Mouse (Mus musculus) cerebellum, postnatal 14 days (tissue): ENCODE results near the gene Galns.

Experiments
- DNase-seq, 2 experiments: peaks; one replicate each; pipeline ENCODE4 v3.0.0; 2021; ENCODE audit warnings: mixed read lengths in 2 of 2

The Galns gene

DNA sequence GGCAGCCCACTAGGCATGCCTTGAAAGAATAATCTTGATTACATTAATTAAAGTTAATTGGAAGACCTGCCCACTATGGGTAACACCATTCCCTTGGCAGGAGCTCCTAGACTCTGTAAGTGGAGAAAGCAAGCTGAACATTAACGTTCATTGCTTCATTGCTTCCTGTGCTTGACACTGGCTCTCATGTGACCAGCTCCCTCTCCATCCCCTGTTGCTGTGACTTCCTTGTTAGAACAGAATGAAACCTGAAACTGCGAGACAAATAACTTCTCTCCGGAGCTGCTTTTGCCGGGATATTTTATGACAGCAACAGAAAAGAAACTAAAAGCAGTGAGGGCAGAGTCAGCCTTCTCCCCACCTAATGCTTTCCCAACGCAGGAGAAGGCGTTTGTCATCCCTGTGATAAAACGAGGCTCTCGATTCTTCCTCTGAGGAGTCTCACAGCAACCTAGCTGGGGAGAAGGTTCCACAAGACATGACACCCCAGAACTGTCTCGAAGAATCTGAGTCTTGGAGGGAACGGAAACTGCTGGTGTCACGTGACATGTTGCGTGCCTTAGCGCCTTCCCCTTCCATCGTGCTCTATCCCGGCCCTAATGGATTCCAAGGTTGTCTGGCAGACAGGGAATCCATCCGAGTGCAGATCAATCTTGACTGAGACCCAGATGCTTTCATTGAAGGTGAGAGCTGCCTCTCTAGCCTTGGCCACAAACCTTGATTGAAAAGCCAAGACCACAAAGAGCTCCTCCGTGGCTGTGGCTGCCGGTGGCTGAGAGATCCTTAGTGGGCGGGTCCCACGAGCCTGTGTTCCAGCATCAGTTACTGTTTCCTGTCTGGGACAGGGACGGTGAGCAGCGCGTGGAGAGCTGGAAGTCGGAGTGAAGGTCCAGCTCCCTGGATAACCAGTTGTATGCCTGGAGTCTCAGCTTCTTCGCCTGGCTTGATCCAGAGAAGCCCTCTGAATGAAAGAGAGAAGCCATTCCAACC is 46.6 kb downstream of the Galns start:
- no peak for DNase-seq

DNA sequence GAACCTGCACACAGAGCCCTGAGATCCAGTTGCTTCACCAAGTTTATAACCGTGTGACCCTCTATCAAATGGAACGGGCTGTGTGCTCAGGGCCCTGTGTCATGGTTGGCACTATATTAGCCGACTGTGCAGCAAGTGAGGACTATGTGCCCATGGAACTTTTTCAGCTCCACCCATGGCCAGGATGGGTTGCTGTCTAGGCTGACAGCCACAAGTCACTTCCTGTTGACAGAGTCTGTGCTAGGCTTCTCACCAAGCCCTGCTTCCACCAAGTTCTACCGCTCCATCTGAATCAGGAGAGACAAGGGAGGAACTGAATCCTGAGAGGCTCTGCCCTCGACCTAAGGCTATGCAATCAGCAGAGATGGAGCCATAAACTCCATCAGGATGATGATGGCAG is 50.1 kb downstream of the Galns start:
- no peak for DNase-seq

DNA sequence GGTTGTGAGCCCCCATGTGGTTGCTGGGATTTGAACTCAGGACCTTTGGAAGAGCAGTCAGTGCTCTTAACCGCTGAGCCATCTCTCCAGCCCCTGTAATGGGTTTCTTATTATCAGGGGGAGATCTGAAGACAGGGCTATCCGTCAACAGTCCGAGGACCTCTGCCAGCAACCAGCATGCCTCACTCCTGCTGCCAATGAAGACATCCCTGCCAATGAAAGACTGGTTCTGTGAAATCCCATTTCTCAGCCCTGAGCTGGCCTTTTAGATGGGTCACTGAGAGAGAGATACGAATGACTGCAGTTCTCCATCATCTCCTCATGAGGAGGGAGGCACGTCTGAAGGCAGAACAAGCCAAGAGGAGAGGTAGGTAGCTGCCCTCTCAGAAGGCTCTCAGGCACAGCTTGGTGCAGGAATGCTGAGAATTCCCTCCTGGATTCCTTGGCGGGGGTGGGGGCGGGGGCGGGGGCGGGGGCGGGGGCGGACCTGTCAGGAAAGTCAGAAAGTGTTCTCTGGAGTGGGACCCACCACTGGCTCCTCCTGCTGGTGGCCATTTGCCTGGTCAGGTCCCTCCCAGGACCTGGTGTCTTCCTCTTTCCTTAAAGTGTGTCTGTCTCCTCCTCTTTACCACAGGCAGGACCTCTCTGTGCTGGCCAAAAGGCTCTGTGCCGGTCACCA is 52.5 kb downstream of the Galns start:
- DNase-seq: peak; percentile 86 to 87

DNA sequence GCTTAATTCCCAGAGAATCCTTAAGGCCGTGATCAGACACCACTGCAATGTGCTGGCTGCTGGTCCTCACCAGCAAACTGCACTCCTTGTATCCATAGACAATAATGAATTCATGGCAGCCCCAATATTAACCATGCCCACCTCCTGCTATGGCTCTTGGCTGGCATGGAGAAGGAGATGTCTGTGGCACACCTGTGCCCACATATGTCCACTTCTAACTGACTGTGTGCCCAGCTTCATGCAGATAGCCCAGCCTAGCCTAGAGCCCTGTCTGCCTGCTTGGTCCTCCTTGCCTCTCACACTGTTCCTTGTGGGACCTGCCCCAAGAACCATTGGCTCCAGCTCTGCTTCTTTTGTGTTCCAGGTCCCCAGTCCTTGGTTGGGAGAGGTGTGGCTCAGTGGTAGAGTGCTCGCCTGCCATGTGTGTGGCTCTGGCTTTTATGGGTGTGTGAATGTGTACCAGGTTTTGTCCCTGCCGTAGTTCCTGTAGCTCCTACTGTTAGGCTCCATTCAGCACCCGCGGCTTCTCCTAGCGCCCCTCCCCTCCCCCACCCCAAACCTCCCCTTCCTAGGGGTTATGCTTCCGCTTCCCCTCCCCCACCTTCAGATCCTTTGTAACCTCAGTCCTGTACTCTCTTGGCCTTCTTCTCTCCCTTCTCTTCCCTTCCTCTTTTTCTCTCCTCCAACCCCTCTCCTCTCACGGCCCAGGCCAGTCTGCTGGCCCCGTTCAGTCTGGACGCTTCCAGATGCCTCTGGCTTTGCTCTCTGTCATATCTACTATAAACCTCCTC is 53.8 kb downstream of the Galns start:
- peak; percentile 33 to 67 for DNase-seq

DNA sequence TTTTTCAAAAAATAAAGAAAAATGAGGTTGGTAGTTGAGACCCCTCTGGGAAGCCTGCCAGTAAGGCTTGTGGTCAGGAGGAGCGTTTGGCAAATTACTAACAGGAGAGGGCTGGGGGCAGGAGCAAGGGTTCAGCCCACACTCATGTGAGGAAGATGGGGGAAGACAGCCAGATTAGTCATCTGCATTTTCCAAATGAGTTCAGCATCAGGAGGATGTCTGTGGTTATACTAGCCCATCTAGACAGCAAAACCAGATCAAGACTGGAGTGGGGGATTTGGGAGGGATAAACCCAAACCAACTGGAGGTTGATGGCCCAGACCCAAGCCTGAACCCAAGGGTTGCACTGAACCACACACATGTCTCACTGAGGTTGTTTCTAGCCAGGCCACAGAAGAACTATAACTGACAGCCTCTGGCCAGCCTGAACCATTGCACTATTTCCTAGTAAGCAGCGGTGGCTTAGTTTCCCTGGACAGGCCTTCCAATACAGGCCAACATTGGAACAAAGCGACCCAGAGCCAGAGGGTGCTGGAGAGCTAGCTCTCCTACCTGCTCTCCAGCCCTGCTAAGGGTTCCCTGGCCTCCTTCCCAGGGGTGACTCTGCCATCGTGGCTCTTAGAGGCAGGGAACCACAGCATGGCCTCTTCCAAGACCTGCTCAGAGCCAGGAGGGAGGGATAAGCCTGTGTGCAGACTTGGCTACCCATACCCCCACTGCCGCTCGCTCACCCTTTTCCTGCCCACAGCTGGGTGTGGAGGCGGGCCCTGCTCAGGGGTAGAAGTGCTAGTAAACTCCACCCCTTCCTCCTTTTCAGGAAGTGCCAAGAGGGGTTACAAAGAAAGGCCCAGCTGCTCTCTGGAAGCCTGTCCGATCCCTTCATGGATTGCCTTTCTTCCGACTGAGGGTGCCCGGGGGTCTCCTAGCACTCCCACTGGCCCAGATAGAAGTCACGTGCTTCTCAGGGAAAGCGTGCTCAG is 54.9 kb downstream of the Galns start:
- DNase-seq: peak; percentile 44 to 48

DNA sequence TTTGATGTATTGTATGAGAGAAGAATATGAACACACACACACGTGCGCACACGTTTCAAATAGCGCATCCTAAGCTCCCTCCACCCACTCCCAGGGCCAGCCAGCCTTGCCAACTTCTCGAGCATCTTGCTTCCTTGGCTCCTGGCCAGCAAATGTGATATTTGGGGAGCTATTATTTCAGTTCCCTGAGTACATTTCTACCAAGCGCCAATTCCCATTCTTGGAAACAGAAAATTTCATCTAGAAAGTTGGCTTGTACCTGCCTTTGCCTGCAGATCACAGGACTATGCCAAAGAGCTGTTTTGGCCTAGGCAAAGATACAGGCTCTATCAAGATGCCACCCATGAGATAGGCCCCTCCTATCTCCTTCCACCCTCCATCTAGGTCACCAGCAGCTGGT is 56.5 kb downstream of the Galns start:
- DNase-seq: peak; percentile 83 to 89

DNA sequence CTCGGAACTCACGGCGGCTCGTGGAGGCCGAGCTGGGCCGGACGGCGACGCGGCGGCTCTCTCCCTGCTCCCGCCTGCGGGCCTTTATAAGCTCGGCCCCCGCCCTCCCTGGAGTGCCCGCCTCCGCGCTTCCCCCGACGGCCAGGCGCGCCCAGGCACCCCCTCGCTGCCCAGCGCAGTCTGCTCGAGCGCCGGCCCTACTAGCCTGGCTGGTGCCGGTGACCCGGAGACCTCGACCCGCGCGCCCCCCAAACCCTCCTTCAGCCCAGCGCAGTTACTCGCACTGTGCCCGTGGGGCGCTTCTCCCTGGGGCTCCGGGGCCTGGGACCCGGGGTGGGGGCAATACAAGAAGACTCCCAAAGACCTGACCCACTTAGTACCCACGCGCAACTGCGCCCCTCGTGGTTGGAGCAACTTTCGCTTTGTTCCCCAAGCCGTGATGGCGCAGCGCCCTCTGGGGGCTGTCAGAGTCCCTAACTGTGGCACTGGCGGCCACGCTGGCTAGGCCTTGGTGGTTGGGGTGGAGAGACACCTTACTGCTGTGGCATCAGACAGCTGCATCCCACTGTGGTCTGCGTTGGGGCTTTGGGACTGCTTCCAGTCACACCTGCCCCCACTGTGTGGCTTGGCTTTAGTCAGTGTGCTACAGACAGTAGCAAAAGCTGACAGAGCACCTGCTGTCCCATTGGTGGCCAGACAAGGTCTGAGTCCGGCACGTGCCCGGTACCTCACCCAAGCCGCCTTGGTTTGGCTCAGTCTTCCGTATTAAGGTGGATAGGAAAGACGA is 59.8 kb downstream of the Galns start, which contains the start of gene Piezo1:
Gene Piezo1, minus strand, starts transcription at position 65 of the 787 bp plus-strand sequence.
- DNase-seq: peak; percentile 79 to 91

- no peak for DNase-seq
Observed at GRCm38 (mm10) chr8:122550995-122551264, 60.3 kb downstream of the Galns start.

DNA sequence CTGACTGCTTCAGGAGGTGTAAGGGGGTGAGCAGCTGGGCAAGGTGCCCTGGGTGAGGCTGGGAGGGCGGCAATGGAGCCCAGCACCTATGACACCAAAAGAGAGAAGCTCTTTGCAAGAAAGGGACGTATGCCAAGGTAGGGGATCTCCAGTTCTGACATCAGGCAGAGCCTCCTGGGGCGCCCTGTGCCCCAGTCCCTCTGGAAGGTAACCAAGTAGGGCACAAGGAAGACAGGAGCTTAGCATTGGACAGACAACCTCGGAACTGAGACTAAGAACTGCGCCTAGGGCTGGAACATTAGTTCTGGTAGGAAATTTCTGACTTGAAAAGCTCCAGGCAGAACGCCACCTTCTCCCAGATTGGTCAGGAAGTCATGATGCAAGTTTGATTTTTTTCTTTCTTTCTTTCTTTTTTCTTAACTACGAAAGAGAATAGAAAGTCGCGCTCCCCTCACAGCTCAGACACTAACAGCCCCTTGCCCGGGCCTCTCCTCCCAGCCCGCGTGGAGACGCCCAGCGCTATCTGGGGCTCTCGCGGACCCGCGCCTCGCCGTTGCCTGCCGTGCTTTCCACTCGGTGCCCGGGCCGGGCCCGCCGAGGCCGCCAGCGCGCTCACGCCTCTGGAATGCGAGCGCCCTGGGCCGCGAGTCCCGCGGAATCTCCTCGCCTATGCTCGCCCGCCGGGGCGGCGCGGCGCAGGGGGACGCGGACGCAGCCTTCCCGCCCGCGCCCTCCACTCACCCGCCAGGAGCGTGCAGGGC is 60.8 kb downstream of the Galns start:
- DNase-seq: peak in 1 of 2 experiments; percentile 37

- no peak for DNase-seq
Observed at GRCm38 (mm10) chr8:122548891-122549439, 62.3 kb downstream of the Galns start.

GRCm38 (mm10) chr8:122548331-122548730 is 62.9 kb downstream of the Galns start:
- no peak for DNase-seq

DNA sequence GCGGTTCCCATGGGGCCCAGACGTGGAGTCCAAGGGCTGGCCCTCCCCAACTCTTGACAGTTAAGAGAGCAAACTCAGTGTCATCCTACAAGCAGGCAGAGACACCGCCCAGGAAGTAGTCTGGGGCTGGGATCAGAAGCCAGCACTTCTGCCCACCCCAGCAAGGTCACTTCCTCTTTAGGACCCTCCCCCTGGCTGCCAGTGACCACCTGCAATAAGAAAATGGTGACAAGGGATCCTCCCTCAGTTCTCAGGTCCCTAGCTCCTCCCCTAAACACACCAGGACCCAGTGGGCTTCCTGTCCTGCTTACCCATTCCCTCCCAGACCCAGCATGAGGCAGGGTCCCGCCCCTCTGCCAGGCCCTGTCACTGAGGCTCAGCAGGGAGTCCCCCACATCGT is 63.4 kb downstream of the Galns start:
- no peak for DNase-seq

DNA sequence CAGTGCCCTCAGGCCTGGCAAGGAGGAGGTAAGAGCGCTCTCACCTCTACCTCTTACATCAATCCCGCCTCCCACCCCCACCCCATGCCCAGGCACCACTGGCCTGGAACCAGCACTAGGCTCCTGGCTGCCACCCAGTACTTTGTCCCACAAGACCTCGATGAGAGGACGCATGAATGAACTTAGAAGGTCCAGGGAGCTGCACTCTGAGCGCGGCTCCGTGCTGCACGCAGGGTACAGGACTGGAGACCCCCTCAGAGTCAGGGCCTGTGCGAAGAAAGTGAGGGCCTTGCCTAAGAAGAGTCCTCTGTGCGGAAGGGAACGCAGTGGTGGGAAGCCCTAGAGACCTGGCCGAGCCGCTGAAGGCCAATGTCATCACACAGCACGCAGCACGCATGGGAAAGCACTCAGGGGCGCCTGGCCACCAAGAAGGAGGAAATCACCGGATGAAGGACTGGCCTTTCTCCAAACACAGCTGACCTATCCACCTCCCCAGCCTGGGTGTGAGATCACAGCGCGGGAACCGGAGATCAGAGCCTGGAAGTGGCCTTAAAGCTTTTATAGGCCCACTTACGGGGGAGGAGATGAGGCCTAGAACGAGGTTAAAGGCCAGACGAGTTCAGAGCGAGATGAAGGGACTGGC is 64.3 kb downstream of the Galns start:
- no peak for DNase-seq

DNA sequence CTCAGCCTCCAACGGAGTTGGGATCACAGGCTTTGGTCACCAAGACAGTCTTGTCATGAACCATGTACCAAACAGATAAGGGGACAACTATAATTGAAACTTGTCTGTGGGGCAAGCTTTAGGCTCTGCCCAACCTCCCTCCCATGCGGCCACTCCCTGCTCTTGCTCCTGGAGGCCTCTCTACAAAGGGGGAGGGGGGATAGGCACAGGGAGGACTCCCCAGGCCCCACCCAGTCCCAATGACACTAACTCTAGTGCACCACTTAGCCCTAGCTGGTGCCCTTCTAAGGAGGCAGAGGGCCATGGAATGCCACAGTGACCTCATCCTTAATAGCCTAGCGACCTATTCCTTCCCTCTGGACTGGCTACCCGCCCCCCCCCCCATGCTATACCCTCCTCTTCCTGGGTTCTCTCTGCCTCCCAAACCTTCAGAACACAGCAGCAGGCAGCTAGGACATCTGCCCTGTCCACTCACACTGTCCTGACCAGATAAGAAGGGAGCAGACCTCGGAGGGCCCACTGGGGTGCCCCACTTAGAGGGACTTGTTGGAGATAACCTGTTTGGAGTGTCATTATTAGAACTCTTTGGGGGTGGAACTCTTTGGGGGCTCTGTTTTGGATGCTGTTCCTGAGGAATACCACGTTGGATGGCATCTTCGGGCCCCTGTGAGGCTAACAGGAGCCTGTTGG is 65.1 kb downstream of the Galns start:
- no peak for DNase-seq

GRCm38 (mm10) chr8:122544138-122544537 is 67.1 kb downstream of the Galns start:
- no peak for DNase-seq

DNA sequence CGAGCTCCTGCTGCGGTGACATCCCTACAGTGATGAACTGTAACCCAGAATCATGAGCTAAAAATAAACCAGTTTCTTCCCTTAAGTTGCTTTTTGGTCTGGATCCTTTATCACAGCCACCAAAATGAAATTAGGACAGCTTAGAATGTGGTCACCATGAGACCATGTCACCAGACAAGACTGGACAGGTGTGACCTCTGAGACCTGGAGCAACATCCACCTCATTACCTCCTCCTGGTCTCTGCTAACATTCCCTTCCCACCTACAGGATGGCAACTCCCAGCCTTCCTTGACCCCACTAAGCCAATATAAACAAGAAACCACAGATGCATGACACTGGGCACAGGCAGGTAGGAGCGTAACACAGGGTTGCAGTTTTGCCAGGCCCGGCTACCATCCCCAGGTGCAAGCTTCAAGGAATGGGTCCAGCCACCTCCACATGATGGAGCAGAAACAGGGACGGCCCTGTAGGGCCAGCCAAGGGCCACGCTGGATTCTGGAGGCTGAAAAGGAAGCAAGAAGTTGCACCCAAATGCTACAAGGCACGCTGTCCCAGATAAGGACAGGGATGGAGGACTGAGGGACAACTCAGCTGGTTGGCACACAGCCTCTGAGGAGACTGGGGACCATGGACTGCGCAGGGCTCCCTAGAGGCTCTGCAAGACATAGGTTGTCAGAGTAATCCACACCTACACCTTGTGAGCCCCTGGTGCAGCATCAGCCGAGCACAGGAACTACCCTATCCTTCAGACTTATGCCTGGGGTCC is 72.8 kb downstream of the Galns start:
- DNase-seq: no peak

- DNase-seq: no peak
Observed at GRCm38 (mm10) chr8:122537812-122538211, 73.5 kb downstream of the Galns start.

GRCm38 (mm10) chr8:122537033-122537432 is 74.2 kb downstream of the Galns start:
- no peak for DNase-seq
